Mouse (Mus musculus): ENCODE measurements around the gene Sqstm1.
A peak's percentile ranks its signal among the peaks of the same experiment; 100 is the strongest.
"Not testable (repeated sequence)": the region's sequence is repeated elsewhere in the genome, so short reads cannot be mapped to it uniquely, and the experiment has no call there.

The Sqstm1 gene

GRCm38 (mm10) chr11:50207344-50207743 is 3.3 kb downstream of the Sqstm1 start:
- no peak for DNase-seq

- no peak for DNase-seq
Measured at GRCm38 (mm10) chr11:50206037-50206436, 4.6 kb downstream of the Sqstm1 start.

- DNase-seq = no peak
Measured at GRCm38 (mm10) chr11:50205434-50205833, 5.2 kb downstream of the Sqstm1 start.

- no peak for DNase-seq
Measured at GRCm38 (mm10) chr11:50203302-50203827, 7.3 kb downstream of the Sqstm1 start.

- no peak for DNase-seq
Measured at GRCm38 (mm10) chr11:50201590-50201989, 9.0 kb downstream of the Sqstm1 start.

- peak; percentile 55 to 60 for DNase-seq
Measured at GRCm38 (mm10) chr11:50200613-50201012, 10.0 kb downstream of the Sqstm1 start.

GRCm38 (mm10) chr11:50198916-50199315 is 11.7 kb downstream of the Sqstm1 start:
- no peak for DNase-seq

GRCm38 (mm10) chr11:50198219-50198846 is 12.3 kb downstream of the Sqstm1 start:
- no peak for DNase-seq

- DNase-seq = no peak
Measured at GRCm38 (mm10) chr11:50197500-50197899, 13.1 kb downstream of the Sqstm1 start.

- no peak for DNase-seq
Measured at GRCm38 (mm10) chr11:50194793-50195192, 15.8 kb downstream of the Sqstm1 start.

- DNase-seq = no peak
Measured at GRCm38 (mm10) chr11:50194070-50194469, 16.6 kb downstream of the Sqstm1 start.

- DNase-seq = no peak
Measured at GRCm38 (mm10) chr11:50192278-50192677, 18.3 kb downstream of the Sqstm1 start.

- no peak for DNase-seq
Measured at GRCm38 (mm10) chr11:50190362-50190761, 20.3 kb downstream of the Sqstm1 start.

GRCm38 (mm10) chr11:50188682-50189081 is 21.9 kb downstream of the Sqstm1 start:
- no peak for DNase-seq

GRCm38 (mm10) chr11:50184788-50185187 is 25.8 kb downstream of the Sqstm1 start:
- DNase-seq = no peak

GRCm38 (mm10) chr11:50182702-50183101 is 27.9 kb downstream of the Sqstm1 start:
- no peak for DNase-seq

- no peak for DNase-seq
Measured at GRCm38 (mm10) chr11:50180478-50181231, 30.0 kb downstream of the Sqstm1 start.

GRCm38 (mm10) chr11:50178532-50179488 is 31.8 kb downstream of the Sqstm1 start:
- DNase-seq = no peak

- DNase-seq = no peak
Measured at GRCm38 (mm10) chr11:50177111-50177510, 33.5 kb downstream of the Sqstm1 start.

GRCm38 (mm10) chr11:50176351-50176750 is 34.3 kb downstream of the Sqstm1 start:
- peak; percentile 38 to 53 for DNase-seq

GRCm38 (mm10) chr11:50174730-50175187 is 35.9 kb downstream of the Sqstm1 start:
- peak; percentile 98 to 99 for DNase-seq

- DNase-seq = not testable (repeated sequence)
Measured at GRCm38 (mm10) chr11:50174111-50174729, 36.4 kb downstream of the Sqstm1 start, which contains the start of gene Mrnip. TSS of gene Mrnip (plus strand) at chr11:50174444.
